Mouse (Mus musculus) megakaryocyte, adult 5-6 weeks (primary cell): ENCODE measurements around the gene Mrgpre. TPM values are rescaled to one million over a fixed set of nuclear protein-coding genes. Genes with fewer than 3 reads are reported as not detected.

Source experiments
- ATAC-seq: 2 replicates; pipeline ENCODE4 v1.8.0; 2016; ENCODE audit warnings: mild to moderate bottlenecking, inconsistent platforms; ENCODE audit not compliant: poor library complexity, severe bottlenecking
- total RNA-seq, 2 experiments: library from RNA; stranded (forward) in 1 of 2; stranded (reverse) in 1 of 2; fragments of 153-499, 151-499 nt in 1 of 2; fragments of 221-1000, 200-1000 nt in 1 of 2; gene quantifications; 2 replicates each; pipeline versions ENCODE4 v1.2.3 to v1.2.4; 2015 to 2017

The Mrgpre gene
- total RNA-seq (2015) (0.05 TPM in 1 of 2 replicates, not detected in the other), total RNA-seq (2017) (not detected in 2 replicates)

GRCm38 (mm10) chr7:143783996-143784829 is at the start of gene Mrgpre:
Gene Mrgpre (minus strand): TSS chr7:143784500.
- peak; percentile 42 for ATAC-seq

- no peak for ATAC-seq
Observed at GRCm38 (mm10) chr7:143833581-143834190, 49.4 kb upstream of the Mrgpre start.

DNA sequence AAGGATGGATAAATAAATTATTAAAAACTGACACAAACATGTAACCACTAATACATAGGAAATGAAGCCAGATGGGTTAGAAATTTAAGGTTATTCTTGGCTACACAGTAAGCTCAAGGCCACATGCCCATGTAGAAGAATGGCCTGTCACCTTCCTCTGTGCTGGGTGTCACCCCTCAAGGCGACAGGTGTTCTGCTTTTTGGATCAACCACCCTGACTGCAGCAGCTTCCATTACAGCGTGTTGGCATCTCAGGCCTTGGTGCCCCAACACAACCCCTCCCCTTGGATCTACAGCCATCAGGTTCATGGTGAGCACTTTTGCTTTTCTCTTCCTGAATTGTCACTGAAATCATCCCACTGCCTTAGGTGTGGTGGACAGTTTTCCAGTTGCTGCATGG is 48.3 kb upstream of the Mrgpre start:
- ATAC-seq: no peak

DNA sequence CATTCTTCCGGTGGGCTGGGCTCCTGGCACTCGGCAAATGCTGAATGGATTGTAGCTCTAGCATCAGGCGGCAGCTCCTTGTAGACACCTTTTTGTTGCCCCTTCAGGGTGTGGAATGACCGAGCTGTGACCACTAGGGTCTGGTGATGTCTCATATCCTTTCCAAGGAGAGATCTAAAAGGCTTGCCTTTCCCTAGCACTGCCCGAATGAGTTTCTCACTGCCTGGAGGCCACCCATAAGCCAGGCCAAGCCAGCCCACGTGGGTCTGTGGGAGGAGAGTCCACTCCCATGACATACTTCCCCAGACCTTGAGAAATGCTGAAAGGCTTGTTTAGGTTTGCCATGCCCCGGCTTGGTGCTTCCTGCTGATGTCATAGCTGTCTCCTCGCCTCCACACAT is 47.9 kb upstream of the Mrgpre start:
- no peak for ATAC-seq

DNA sequence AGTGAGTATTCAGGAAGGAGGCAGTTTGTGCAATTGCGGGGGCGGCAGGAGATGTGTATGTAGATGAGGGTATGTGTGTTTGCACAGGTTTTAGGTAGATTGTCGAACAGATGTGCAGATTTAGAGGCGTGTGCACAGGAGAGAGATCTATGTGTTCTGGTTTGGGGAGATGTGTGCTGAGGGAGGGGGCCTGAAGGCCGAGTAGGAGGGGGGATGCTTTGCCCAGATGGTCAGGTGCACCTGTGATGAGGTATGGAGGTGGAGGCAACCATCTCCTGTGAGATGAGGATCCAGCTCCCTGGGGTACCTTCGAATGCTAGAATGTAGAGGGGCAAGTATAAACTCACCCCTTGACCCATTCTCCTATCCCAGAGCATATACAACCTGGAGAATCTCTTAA is 46.1 kb upstream of the Mrgpre start:
- ATAC-seq: peak; percentile 12

DNA sequence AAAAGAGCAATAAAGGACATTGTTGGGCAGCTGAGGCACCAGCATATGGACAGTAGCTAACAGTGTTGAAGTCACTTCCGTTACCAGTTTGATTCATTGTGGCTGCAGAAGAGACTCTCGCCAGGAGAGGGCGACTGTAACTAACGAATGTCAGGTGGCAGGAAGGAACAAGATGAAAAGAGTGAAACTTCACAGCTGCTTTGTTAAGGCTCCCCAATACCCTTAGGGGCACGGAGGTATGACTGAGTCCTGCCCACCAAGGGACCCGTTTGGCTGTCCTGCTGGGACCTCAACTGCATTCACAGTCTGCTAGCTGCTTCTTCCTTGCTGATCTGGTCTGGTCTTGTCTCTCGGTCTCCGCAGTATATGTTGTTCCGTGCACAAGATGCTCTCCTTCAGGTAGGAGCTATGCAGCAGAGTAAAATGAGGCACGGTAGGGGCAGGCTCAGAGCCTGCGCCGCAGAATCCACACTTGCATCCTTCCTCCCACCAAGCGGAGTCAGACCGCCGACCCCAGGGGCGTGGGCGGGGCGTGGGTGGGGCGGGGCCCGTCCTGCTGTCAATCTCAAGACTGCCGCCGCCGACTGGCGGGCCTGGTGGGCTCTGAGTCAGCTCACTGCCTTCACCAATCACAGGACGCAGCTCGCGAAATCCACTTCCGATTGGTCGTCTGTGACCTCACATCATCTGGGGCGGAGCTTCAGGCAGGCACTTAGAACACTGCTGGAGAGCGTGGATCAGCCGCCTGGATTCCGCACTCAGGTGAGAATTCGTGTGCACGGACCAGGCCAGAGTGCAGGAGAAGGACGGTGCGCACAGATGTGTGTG is 45.4 kb upstream of the Mrgpre start:
- peak; percentile 93 for ATAC-seq

DNA sequence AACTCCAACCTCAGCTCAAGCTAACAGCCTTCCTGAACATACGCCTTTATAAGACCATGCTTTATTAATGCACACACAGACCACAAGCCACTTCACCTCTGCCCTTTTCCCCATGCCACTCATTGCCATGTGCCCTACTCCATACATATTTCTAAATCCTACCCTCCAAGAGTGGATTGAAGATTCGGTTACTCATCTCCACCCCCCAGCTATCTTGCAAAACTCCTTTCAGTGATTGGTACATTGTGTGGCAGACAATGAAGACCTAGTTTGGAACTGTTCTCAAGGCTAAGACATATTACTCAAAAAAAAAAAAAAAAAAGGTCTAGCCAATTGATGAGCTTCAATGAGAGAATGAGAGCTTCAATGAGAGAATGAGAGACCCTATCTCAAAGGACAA is 42.7 kb upstream of the Mrgpre start:
- ATAC-seq: no peak

DNA sequence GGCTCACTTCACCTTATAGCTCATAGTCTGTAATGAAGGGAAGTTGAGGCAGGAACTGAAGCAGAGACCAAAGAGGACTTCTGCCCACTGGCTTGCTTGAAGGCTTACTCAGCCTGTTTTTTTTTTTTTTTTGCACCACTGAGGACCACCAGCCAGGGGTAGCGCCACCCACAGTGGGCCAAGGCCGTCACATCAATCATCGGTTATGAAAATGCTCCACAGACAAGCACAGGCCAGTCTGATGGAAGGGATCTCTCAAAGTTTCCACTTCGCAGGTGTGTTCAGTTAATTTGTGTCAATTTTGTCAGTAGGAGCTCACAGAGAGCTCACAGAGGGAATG is 38.9 kb upstream of the Mrgpre start:
- no peak for ATAC-seq

DNA sequence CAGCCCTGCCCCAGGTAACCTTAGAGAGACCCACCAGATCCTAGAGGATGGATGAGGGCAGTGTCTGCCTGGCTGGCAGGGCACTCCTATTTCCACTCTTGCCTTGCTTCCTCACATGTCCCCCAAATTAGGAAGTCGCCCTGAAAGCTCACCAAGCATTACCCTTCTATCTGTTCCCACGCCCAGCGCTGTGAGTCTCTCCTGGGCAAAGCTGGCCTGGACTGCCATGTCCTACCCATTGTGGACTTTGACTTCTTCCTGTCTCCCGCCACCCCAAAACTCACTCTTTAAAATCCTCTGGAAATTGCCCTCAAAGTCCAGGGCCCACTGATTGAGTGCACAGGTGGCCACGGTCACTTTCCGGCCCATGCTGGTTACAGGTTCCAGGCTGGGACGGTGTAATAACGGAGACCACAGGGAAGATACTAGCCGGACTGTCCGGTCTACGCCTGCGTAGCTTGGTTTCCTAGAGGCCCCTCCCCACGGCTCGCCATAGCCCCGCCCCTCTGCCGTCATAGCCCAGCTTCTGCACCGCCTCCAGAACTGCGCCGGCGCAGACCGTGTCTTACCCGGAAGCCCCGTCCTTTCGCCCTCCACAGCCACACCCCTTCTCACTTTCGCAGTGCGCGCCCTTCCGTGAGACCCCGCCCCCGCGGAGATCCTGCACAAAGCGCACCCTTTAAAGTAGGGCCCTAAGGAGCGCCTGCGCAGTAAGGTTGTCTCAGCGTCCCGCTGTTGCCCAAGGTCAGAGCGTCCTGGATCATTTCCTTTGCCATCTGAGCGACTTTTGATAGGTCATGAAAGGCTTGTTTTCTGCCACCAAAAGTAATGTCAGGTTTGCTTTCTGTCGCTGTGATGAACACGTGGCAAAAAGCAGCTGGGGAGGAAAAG is 38.3 kb upstream of the Mrgpre start, which contains the start of the genes Nadsyn1 and Dhcr7:
Gene Nadsyn1 (minus strand): TSS at position 475 of the 891 bp plus-strand sequence.
Gene Dhcr7 (plus strand): TSS at position 771 of the 891 bp plus-strand sequence.
- ATAC-seq: peak; percentile 94

- no peak for ATAC-seq
Observed at GRCm38 (mm10) chr7:143821241-143821640, 36.9 kb upstream of the Mrgpre start.

DNA sequence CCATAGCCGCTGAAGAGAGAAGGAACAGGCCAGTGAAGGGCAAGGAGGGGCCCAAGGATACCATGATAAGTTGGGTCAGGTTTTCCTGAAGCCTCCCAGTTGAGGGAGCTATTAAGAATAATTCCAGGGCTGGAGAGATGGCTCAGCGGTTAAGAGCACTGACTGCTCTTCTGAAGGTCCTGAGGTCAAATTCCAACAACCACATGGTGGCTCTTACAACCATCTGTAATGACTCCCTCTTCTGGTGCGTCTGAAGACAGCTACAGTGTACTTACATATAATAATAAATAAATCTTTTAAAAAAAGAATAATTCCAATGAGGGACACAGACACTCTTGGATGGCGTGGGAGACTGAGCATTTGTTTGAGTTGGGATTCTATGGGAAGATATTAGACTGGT is 34.9 kb upstream of the Mrgpre start:
- ATAC-seq: no peak

DNA sequence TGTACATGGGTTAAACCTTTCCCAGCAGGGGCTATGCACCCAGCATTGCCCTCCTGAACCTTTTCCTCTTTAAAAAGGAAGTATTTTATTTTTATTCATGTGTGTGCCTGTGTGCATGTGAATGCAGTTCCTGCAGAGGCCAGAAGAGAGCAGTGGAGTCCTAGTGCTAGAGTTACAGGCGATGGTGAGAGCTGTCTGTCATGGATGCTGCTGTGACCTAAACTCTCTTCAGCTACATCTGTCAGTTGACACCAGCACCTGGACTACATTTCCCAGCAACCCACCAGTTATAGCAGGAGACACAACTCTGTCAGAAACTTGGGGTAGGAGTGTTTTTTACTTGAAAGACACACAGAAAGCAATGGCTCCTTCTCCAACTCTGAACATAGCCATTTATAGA is 24.6 kb upstream of the Mrgpre start:
- ATAC-seq: peak; percentile 58

DNA sequence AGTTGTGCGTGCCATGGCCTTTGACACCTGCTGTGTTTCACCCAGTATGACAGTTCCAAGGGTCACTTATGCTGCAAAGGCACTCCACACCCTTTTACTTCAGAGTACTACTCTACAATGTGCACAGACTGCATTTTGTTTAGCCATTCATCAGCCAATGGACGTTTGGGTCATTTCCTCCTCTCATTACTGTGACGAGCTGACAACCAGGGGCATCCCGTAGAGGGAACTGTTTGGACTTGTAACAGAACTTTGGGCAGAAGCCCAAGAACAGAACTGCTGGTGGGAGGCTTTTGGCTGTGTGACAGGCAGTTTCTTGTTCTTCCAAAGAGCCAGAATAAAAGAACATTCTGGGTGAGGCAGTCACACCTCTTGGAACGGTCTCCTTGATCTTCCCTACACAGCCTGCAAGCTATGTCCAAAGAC is 20.9 kb upstream of the Mrgpre start:
- ATAC-seq: no peak

GRCm38 (mm10) chr7:143801195-143802065 is 17.1 kb upstream of the Mrgpre start:
- no peak for ATAC-seq

DNA sequence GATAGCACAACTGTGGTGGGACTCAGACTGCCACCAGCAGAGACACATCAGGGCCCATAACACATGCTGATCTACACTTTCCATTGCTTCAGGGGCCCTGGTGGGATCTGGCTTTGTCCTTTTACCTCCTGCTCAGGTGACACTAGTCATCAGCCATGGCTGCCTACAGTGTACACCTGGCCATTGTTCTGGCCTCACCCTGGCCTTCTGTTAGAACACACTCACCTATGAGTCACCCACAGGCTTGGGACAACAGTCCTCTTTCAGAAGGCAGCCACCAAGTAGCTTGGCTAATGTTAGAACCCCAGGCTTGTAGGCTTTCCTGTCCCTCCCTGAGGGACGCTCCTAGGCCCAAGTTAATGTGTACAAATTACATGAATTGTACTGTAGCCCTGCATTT is 16.5 kb upstream of the Mrgpre start:
- ATAC-seq: no peak

DNA sequence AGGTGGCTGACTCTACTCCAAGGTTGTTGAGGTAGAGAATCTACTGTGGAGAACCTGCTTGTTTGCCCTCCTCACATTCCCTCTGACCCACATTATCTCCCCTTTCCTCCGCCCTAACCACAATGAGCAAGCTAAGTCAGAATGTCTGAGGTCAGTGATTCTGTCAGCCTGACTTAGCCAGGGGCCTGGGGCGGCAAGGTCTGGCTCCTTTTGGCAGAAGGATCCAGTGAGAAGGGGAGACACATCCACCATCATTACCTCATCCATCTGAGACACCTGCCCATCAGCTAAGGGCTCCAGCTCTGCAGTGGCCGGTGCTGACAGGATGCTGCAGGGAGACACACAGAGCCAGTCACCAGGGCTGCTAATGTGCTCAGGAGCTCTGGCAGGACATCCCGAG is 14.5 kb upstream of the Mrgpre start:
- ATAC-seq: no peak

DNA sequence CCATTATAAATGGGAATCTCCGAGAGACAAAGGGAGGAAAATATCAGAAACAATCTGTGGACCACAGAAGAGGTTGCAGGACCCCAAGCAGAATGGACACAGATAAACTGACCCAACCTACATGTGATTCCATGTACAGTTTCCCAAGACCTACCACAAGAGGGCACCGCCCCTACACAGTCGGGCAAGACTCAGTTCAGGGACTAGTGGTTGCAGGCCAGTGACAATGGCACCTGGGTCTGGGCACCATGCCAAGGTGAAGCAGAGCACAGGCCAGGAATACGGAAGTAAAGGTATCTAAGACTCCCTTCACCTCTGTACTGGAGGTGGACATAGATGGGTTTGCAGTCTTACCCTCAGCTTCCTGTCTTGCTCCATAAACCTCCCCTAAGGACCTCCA is 8.8 kb upstream of the Mrgpre start:
- ATAC-seq: peak; percentile 86

DNA sequence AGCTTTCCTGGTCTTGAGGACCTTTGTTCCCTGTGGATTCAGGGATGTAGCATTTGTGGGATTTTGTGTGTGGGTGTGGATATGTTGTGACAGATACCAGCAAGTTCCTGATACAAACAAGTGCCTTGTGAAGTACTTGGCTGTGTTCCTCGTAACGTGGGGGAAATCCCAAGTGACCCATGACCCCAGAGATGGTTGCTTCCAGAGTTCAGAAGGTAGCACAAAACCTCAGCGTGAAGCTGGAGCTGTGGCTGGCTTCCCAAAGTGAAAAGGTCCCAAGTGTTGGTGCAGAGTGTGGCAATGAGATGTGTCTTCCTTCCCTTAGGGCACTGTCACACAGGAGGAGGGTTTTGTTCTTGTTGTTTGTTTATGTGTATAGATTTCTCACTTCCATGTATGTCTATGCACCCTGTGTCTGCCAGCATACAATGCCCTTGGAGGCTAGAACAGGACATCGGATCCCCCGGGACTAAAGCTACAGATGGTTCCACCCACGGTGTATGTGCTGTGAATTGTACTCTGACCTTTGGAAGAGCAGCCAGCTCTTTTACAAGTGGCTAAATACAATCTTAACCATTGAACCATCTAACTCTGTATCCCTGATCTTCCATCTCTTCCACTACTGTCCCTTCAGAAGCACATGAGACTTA is 8.2 kb upstream of the Mrgpre start:
- no peak for ATAC-seq
